11 mouse cellular contexts compared by ENCODE assay signal in the genomic region with DNA sequence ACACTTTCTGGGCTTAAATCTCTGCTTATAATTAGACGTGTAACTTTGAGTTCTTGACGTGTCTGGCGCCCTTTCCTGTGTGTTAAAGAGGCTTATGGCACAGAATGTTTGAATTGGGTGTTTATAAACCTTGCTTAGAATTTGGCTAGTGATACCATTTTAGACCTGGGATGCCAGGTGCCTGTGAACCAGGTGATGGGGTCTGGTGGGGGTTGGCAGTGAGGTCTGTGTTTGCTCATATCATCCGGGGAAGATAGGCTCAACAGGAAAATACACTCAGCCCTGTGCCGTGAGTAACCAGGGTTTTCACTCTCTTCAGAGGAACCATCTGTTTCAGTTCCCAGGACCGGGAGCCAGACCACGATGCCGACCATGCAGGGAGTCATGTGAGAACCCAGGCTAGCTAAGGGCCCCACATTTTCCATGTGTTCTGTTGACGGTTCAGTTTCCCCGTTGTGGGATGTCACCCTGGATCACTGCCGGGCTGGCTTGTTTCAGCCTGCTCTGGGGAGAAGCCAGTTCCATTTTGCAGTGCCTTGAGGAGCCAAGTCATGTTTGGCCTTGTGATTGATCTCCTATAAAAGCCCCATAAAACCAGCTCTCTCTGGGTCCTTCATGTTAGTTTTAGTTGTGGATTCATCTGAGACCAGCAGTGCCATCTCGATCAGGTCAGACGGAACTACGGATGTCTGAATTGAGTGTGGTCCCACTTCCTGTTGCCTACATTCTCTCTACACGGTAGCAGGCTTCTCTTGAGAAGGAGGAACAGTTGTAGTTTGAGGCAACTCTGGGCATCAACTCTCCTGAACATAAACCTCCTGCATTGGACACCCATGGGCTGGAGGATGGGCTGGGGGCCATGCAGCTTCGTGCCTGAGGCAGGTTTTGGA.
DNase-seq lines count a peak whose midpoint lies in the region; ATAC-seq and TF ChIP-seq lines count a peak whose summit lies in the region.
"Had no signal": no experiment of that assay in that cellular context is flagged by ENCODE, and none has a peak within 500 bp of the region (broad histone marks: within the 10 kb centered on the region; RNA-seq: fewer than 3 reads in every experiment).

No protein-coding gene starts in this region.

- no peak for TF ChIP-seq POLR2A in small intestine, adult 2 months (IDR thresholded peaks at IDR 0.05; ENCODE audit: low read depth, low read length)

- whole genome bisulfite sequencing in stomach, embryonic 14.5 days = 84% methylated on average over 16 of the region's 16 CpGs
- 71% methylated on average over 16 of the region's 16 CpGs for WGBS in stomach, postnatal 0 days
- 78% methylated on average over 16 of the region's 16 CpGs for WGBS in small intestine, adult 2 months
- WGBS in midbrain, embryonic 13.5 days = 93% methylated on average over 16 of the region's 16 CpGs

- H3K4me3 ChIP-seq in stomach, embryonic 14.5 days (ENCODE audit: low read depth, low read length) = no peak overlapping the region
- H3K4me3 ChIP-seq in stomach, postnatal 0 days (ENCODE audit: low read depth, low read length) = no peak overlapping the region
- no peak overlapping the region for H3K4me3 ChIP-seq in small intestine, adult 2 months (ENCODE audit: low read depth, low read length)
- H3K4me3 ChIP-seq in midbrain, embryonic 13.5 days (replicated peaks) = no peak overlapping the region
- H3K4me3 ChIP-seq: erythroblast, embryonic 14.5 days; hindbrain, embryonic 15.5 days had no signal

- 0 out of 2 replicates have a peak overlapping the region, but pooled peaks have one; percentile 7 for H3K27ac ChIP-seq in stomach, embryonic 14.5 days (ENCODE audit: low read length)
- H3K27ac ChIP-seq in stomach, postnatal 0 days (replicated peaks) = no peak overlapping the region
- 0 out of 2 replicates have a peak overlapping the region, but pooled peaks have one; percentile 9 for H3K27ac ChIP-seq in small intestine, adult 2 months (ENCODE audit: insufficient read depth, low read depth, low read length)
- H3K27ac ChIP-seq in midbrain, embryonic 13.5 days = no peak overlapping the region
- H3K27ac ChIP-seq: hindbrain, embryonic 15.5 days had no signal

- H3K4me2 ChIP-seq in stomach, embryonic 14.5 days (replicated peaks; ENCODE audit: low read depth, low read length) = no peak overlapping the region
- H3K4me2 ChIP-seq in stomach, postnatal 0 days (replicated peaks; ENCODE audit: low read depth) = no peak overlapping the region
- no peak overlapping the region for H3K4me2 ChIP-seq in midbrain, embryonic 13.5 days (replicated peaks)
- H3K4me2 ChIP-seq: hindbrain, embryonic 15.5 days; lung, embryonic 14.5 days had no signal

- no peaks in the 10 kb centered on the region for H3K36me3 ChIP-seq in stomach, embryonic 14.5 days (ENCODE audit: control insufficient read depth, insufficient read depth, low read length)
- H3K36me3 ChIP-seq in stomach, postnatal 0 days (ENCODE audit: control insufficient read depth, insufficient read depth, low read length) = no peaks in the 10 kb centered on the region
- H3K36me3 ChIP-seq in small intestine, adult 2 months (ENCODE audit: control insufficient read depth, insufficient read depth, low read length) = no peaks in the 10 kb centered on the region
- no peaks in the 10 kb centered on the region for H3K36me3 ChIP-seq in midbrain, embryonic 13.5 days
- H3K36me3 ChIP-seq: hindbrain, embryonic 15.5 days had no signal

- TF ChIP-seq CTCF in stomach, postnatal 0 days (IDR thresholded peaks at IDR 0.05; ENCODE audit: low read depth) = no peak
- TF ChIP-seq CTCF in small intestine, adult 2 months (IDR thresholded peaks at IDR 0.05; ENCODE audit: extremely low read depth, insufficient read length, insufficient replicate concordance, low read depth, low read length) = no peak

- DNase-seq in cerebellum, adult 8-10 months = no peak
- DNase-seq in stomach, postnatal 0 days (ENCODE audit: low spot score) = no peak
- DNase-seq in frontal cortex, postnatal 14 days (ENCODE audit: low spot score in 2 of 2) = no peak
- DNase-seq: lung, embryonic 14.5 days had no signal

- H3K27me3 ChIP-seq in stomach, embryonic 14.5 days (ENCODE audit: control insufficient read depth, insufficient read depth, low read length) = no peaks in the 10 kb centered on the region
- H3K27me3 ChIP-seq in stomach, postnatal 0 days (ENCODE audit: control insufficient read depth, insufficient read depth, low read length) = no peaks in the 10 kb centered on the region
- H3K27me3 ChIP-seq in small intestine, adult 2 months (ENCODE audit: control insufficient read depth, insufficient read depth, low read length) = no peaks in the 10 kb centered on the region
- no peaks in the 10 kb centered on the region for H3K27me3 ChIP-seq in midbrain, embryonic 13.5 days
- H3K27me3 ChIP-seq: hindbrain, embryonic 15.5 days had no signal

- TF ChIP-seq EP300 in stomach, postnatal 0 days (optimal IDR thresholded peaks at IDR 0.05) = no peak

- peak; percentile 37; the same call in 1 of the 2 replicates for ATAC-seq in cerebellum, adult (ENCODE audit: insufficient number of reproducible peaks, low FRiP score, low TSS enrichment)
- ATAC-seq in stomach, embryonic 14.5 days (ENCODE audit: insufficient number of reproducible peaks, insufficient read depth, low FRiP score, low read depth) = no peak
- ATAC-seq in stomach, postnatal 0 days (ENCODE audit: low FRiP score, low TSS enrichment) = no peak
- ATAC-seq in granulocyte monocyte progenitor cell, adult 5-6 weeks (replicated peaks; ENCODE audit: poor library complexity, severe bottlenecking) = peak; percentile 59
- no peak for ATAC-seq in midbrain, embryonic 13.5 days

- no peaks in the 10 kb centered on the region for H3K4me1 ChIP-seq in stomach, embryonic 14.5 days (ENCODE audit: control insufficient read depth, insufficient read depth, low read length)
- no peaks in the 10 kb centered on the region for H3K4me1 ChIP-seq in stomach, postnatal 0 days (replicated peaks; ENCODE audit: control insufficient read depth, insufficient read depth)
- peaks cover 2% of the 10 kb centered on the region; the same call in 1 of the 2 replicates for H3K4me1 ChIP-seq in small intestine, adult 2 months (ENCODE audit: control insufficient read depth, insufficient read depth, insufficient read length, low read length)
- no peaks in the 10 kb centered on the region for H3K4me1 ChIP-seq in midbrain, embryonic 13.5 days (replicated peaks)
- H3K4me1 ChIP-seq: hindbrain, embryonic 15.5 days had no signal

- H3K9ac ChIP-seq in stomach, embryonic 14.5 days (replicated peaks; ENCODE audit: low read depth, low read length) = no peak overlapping the region
- H3K9ac ChIP-seq in stomach, postnatal 0 days (ENCODE audit: low read length) = no peak overlapping the region
- H3K9ac ChIP-seq in midbrain, embryonic 13.5 days (replicated peaks) = no peak overlapping the region
- H3K9ac ChIP-seq: hindbrain, embryonic 15.5 days; lung, embryonic 14.5 days had no signal

- H3K9me3 ChIP-seq in stomach, embryonic 14.5 days (ENCODE audit: control insufficient read depth, low read depth, low read length) = no peaks in the 10 kb centered on the region
- H3K9me3 ChIP-seq in stomach, postnatal 0 days (ENCODE audit: control insufficient read depth, low read length) = no peaks in the 10 kb centered on the region
- H3K9me3 ChIP-seq in midbrain, embryonic 13.5 days = no peaks in the 10 kb centered on the region
- H3K9me3 ChIP-seq: hindbrain, embryonic 15.5 days had no signal

Comparison
In these comparisons a context has a peak if more than half of its experiments do, and no peak if none do; other contexts are left out.
1. H3K27ac ChIP-seq: peak in stomach, embryonic 14.5 days (single experiment) and small intestine, adult 2 months (single experiment); none in stomach, postnatal 0 days (single experiment) and midbrain, embryonic 13.5 days (single experiment).
2. ATAC-seq: peak in cerebellum, adult (single experiment) and granulocyte monocyte progenitor cell, adult 5-6 weeks (single experiment); none in stomach, embryonic 14.5 days (single experiment), stomach, postnatal 0 days (single experiment) and midbrain, embryonic 13.5 days (single experiment).